Mouse (Mus musculus): Measurements from ENCODE around the gene Ppp1r8. TPM values are rescaled to one million over a fixed set of nuclear protein-coding genes. Genes with fewer than 3 reads are reported as not detected.

Gene Ppp1r8
- 47.3 and 55.8 TPM in 2 replicates for total RNA-seq (2014; rRNA removed)
- polyA plus RNA-seq (2015; fragmentation: Nextera tagmentation; extraction: Ambion mirVana): 41.5 and 42.8 TPM in 2 replicates

- Histone ChIP-seq H3K4me3 (ENCODE audit: low read length) (peak within 1 kb of the TSS; percentile 62), H3K27me3 (ENCODE audit: insufficient read depth, low read length) (no peaks in the 10 kb centered on the region), H3K9ac (replicated peaks; ENCODE audit: low read length) (peak within 1 kb of the TSS; percentile 72), H3K4me2 (ENCODE audit: low read depth, low read length) (peak within 1 kb of the TSS; percentile 69), H3K27ac (peak within 1 kb of the TSS; percentile 75), H3K36me3 (ENCODE audit: insufficient read depth, low read length) (peaks cover 16% of the 10 kb centered on the region; the same call in 1 of the 2 replicates), H3K4me1 (ENCODE audit: insufficient read depth, low read length) (no peaks in the 10 kb centered on the region; the same call in 1 of the 2 replicates), H3K9me3 (ENCODE audit: low read length) (no peaks in the 10 kb centered on the region)
- ATAC-seq: peak; percentile 99
- DNase-seq (ENCODE audit: low spot score): peak; percentile 99
- TF ChIP-seq CTCF (IDR thresholded peaks at IDR 0.05; ENCODE audit: low read depth): peak; percentile 69
- WGBS: under 1% methylated on average over 40 of the region's 40 CpGs
Measured at GRCm38 (mm10) chr4:132842970-132843704, at the start of gene Ppp1r8. Gene Ppp1r8, minus strand, starts transcription at chr4:132843169.

GRCm38 (mm10) chr4:132884844-132885374, 41.9 kb upstream of the Ppp1r8 start:
- 10% methylated on average over 9 of the region's 9 CpGs for WGBS
- no peak for DNase-seq (ENCODE audit: low spot score)

GRCm38 (mm10) chr4:132884064-132884843, 41.3 kb upstream of the Ppp1r8 start, which contains the start of gene Stx12:
Gene Stx12, minus strand, starts transcription at chr4:132884509.
- no peaks in the 10 kb centered on the region for H3K27me3 ChIP-seq (ENCODE audit: insufficient read depth, low read length)
- H3K4me2 ChIP-seq (ENCODE audit: low read depth, low read length): peak within 1 kb of the TSS; percentile 93
- DNase-seq (ENCODE audit: low spot score): peak; percentile 96
- ATAC-seq: peak; percentile 96
- peak within 1 kb of the TSS; percentile 93 for H3K9ac ChIP-seq (replicated peaks; ENCODE audit: low read length)
- H3K4me3 ChIP-seq (ENCODE audit: low read length): peak within 1 kb of the TSS; percentile 95
- WGBS: under 1% methylated on average over 71 of the region's 72 CpGs
- H3K36me3 ChIP-seq (ENCODE audit: insufficient read depth, low read length): peaks cover 5% of the 10 kb centered on the region; the same call in 1 of the 2 replicates
- TF ChIP-seq CTCF (IDR thresholded peaks at IDR 0.05; ENCODE audit: low read depth): no peak
- H3K27ac ChIP-seq: peak within 1 kb of the TSS; percentile 88
- peaks cover 11% of the 10 kb centered on the region; the same call in 1 of the 2 replicates for H3K4me1 ChIP-seq (ENCODE audit: insufficient read depth, low read length)
- no peaks in the 10 kb centered on the region for H3K9me3 ChIP-seq (ENCODE audit: low read length)

More at GRCm38 (mm10) chr4:132884844-132885374, 41.9 kb upstream of the Ppp1r8 start:
- Histone ChIP-seq H3K9me3 (ENCODE audit: low read length) (no peaks in the 10 kb centered on the region), H3K9ac (replicated peaks; ENCODE audit: low read length) (peak overlapping the region; percentile 93), H3K27me3 (ENCODE audit: insufficient read depth, low read length) (no peaks in the 10 kb centered on the region), H3K4me2 (ENCODE audit: low read depth, low read length) (peak overlapping the region; percentile 93), H3K27ac (peak overlapping the region; percentile 88), H3K36me3 (ENCODE audit: insufficient read depth, low read length) (peaks cover 5% of the 10 kb centered on the region; the same call in 1 of the 2 replicates), H3K4me1 (ENCODE audit: insufficient read depth, low read length) (peaks cover 11% of the 10 kb centered on the region; the same call in 1 of the 2 replicates), H3K4me3 (ENCODE audit: low read length) (peak overlapping the region; percentile 95)
- no peak for TF ChIP-seq CTCF (IDR thresholded peaks at IDR 0.05; ENCODE audit: low read depth)
- peak; percentile 28 for ATAC-seq

- peaks cover 11% of the 10 kb centered on the region; the same call in 1 of the 2 replicates for H3K4me1 ChIP-seq (ENCODE audit: insufficient read depth, low read length)
- H3K9me3 ChIP-seq (ENCODE audit: low read length): no peaks in the 10 kb centered on the region
- H3K9ac ChIP-seq (replicated peaks; ENCODE audit: low read length): peak overlapping the region; percentile 93
- H3K27ac ChIP-seq: peak overlapping the region; percentile 88
- DNase-seq (ENCODE audit: low spot score) (no peak), ATAC-seq (no peak)
- no peaks in the 10 kb centered on the region for H3K27me3 ChIP-seq (ENCODE audit: insufficient read depth, low read length)
- H3K4me3 ChIP-seq (ENCODE audit: low read length): peak overlapping the region; percentile 95
- TF ChIP-seq CTCF (IDR thresholded peaks at IDR 0.05; ENCODE audit: low read depth): no peak
- H3K36me3 ChIP-seq (ENCODE audit: insufficient read depth, low read length): peaks cover 5% of the 10 kb centered on the region; the same call in 1 of the 2 replicates
- 2% methylated on average over 21 of the region's 21 CpGs for WGBS
- peak overlapping the region; percentile 93 for H3K4me2 ChIP-seq (ENCODE audit: low read depth, low read length)
Measured at GRCm38 (mm10) chr4:132883561-132884063, 40.6 kb upstream of the Ppp1r8 start.

GRCm38 (mm10) chr4:132874363-132875097, 31.6 kb upstream of the Ppp1r8 start:
- DNase-seq (ENCODE audit: low spot score) (no peak), ATAC-seq (no peak)
- WGBS: 93% methylated on average over 7 of the region's 7 CpGs
- Histone ChIP-seq H3K9me3 (ENCODE audit: low read length) (no peaks in the 10 kb centered on the region), H3K27me3 (ENCODE audit: insufficient read depth, low read length) (no peaks in the 10 kb centered on the region), H3K4me2 (ENCODE audit: low read depth, low read length) (no peak overlapping the region), H3K4me3 (ENCODE audit: low read length) (no peak overlapping the region), H3K27ac (no peak overlapping the region), H3K36me3 (ENCODE audit: insufficient read depth, low read length) (peaks cover 18% of the 10 kb centered on the region), H3K9ac (replicated peaks; ENCODE audit: low read length) (no peak overlapping the region), H3K4me1 (ENCODE audit: insufficient read depth, low read length) (no peaks in the 10 kb centered on the region)
- TF ChIP-seq CTCF (IDR thresholded peaks at IDR 0.05; ENCODE audit: low read depth): no peak
